Mouse (Mus musculus) myocyte (in vitro differentiated cells): ENCODE data around the gene Ttc3. TPM values are rescaled to one million over a fixed set of nuclear protein-coding genes. Genes with fewer than 3 reads are reported as not detected.

Experiments
- H3K27me3 ChIP-seq: one replicate; pipeline ENCODE4 v1.6.1; 2011; ENCODE audit not compliant: control insufficient read depth, insufficient read depth, insufficient read length
- H3K36me3 ChIP-seq: one replicate; pipeline ENCODE4 v1.6.1; 2011; ENCODE audit not compliant: control insufficient read depth, insufficient read depth
- H3K4me2 ChIP-seq: one replicate; pipeline ENCODE4 v1.6.1; 2011; ENCODE audit warnings: low read depth, control low read depth
- H3K4me3 ChIP-seq: one replicate; pipeline ENCODE4 v1.5.1; 2011; ENCODE audit warnings: mild to moderate bottlenecking, control low read depth, moderate library complexity
- H3K79me2 ChIP-seq: one replicate; pipeline ENCODE4 v1.6.1; 2011; ENCODE audit not compliant: control insufficient read depth, insufficient read depth
- H3ac ChIP-seq: one replicate; pipeline ENCODE4 v1.6.1; 2011; ENCODE audit not compliant: control insufficient read depth, insufficient read length
- CEBPB ChIP-seq: IDR thresholded peaks from 2 replicates; pipeline ENCODE4 v1.6.1; 2011; ENCODE audit warnings: mild to moderate bottlenecking, moderate library complexity; ENCODE audit not compliant: poor library complexity, insufficient read depth, severe bottlenecking
- E2F4 ChIP-seq: IDR thresholded peaks from one replicate; pipeline ENCODE4 v1.6.1; 2011; ENCODE audit warnings: mild to moderate bottlenecking, control low read depth, moderate library complexity; ENCODE audit not compliant: insufficient read depth
- MAX ChIP-seq: IDR thresholded peaks from one replicate; pipeline ENCODE4 v1.6.1; 2011; ENCODE audit warnings: low read depth, mild to moderate bottlenecking, control low read depth
- MYOD1 ChIP-seq, 3 experiments: IDR thresholded peaks; one replicate each; pipeline ENCODE4 v1.6.1; 2011; ENCODE audit warnings: control low read depth in 2 of 3, low read depth in 2 of 3, mild to moderate bottlenecking in 2 of 3, moderate library complexity in 1 of 3; ENCODE audit not compliant: insufficient read length in 2 of 3, control insufficient read depth in 1 of 3
- MYOG ChIP-seq, 3 experiments: IDR thresholded peaks; one replicate each; pipeline ENCODE4 v1.6.1; 2011; ENCODE audit warnings: control low read depth in 2 of 3, low read depth in 2 of 3, mild to moderate bottlenecking in 2 of 3; ENCODE audit not compliant: insufficient read length in 2 of 3, control insufficient read depth in 1 of 3, insufficient read depth in 1 of 3
- POLR2A ChIP-seq: IDR thresholded peaks from one replicate; pipeline ENCODE4 v1.6.1; 2011; ENCODE audit warnings: low read depth, mild to moderate bottlenecking, control low read depth, moderate library complexity; ENCODE audit not compliant: insufficient read length
- POLR2AphosphoS2 ChIP-seq: IDR thresholded peaks from one replicate; pipeline ENCODE4 v1.6.1; 2011; ENCODE audit warnings: low read depth, control low read depth; ENCODE audit not compliant: insufficient read length
- REST ChIP-seq: IDR thresholded peaks from one replicate; pipeline ENCODE4 v1.6.1; 2011; ENCODE audit warnings: mild to moderate bottlenecking, control low read depth, moderate library complexity; ENCODE audit not compliant: insufficient read depth, insufficient read length
- SRF ChIP-seq: IDR thresholded peaks from one replicate; pipeline ENCODE4 v1.6.1; 2011; ENCODE audit warnings: low read depth; ENCODE audit not compliant: control insufficient read depth, insufficient read length
- TCF12 ChIP-seq: IDR thresholded peaks from one replicate; pipeline ENCODE4 v1.6.1; 2011; ENCODE audit warnings: mild to moderate bottlenecking, control low read depth; ENCODE audit not compliant: poor library complexity, insufficient read depth, severe bottlenecking
- TCF3 ChIP-seq: IDR thresholded peaks from one replicate; pipeline ENCODE4 v1.6.1; 2011; ENCODE audit warnings: low read depth, control low read depth; ENCODE audit not compliant: insufficient read length
- USF1 ChIP-seq: IDR thresholded peaks from one replicate; pipeline ENCODE4 v1.6.1; 2011; ENCODE audit warnings: low read depth, mild to moderate bottlenecking, control low read depth, moderate library complexity
- polyA plus RNA-seq: library from polyadenylated mRNA; unstranded; fragments of >200 nt; fragmentation: generic; extraction: Trizol; gene quantifications from one replicate; pipeline ENCODE4 v1.2.1, GENCODE M21; 2012; ENCODE audit warnings: missing spikeins

Ttc3 gene
- polyA plus RNA-seq, 1 experiment: 25.0 TPM

DNA sequence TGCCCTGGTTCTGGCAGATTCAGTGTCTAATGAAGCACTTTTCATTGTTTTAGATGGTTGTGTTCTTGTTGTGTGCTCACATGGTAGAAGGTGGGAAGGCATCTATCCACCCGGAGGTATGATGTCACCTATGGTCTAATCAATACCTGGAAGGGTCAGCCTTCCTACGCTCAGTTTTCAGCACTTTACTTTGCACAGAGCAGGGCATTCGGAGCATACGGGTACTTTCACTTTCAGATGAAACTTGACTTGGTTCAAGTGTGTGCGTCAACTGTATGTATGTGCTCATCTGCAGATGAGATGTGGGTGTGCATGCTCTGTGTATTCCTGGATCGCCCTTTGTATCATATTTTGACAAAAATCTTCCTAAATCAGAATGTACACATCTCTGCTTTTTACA, 43.7 kb downstream of the Ttc3 start:
- Histone ChIP-seq H3K27me3 (no peaks in the 10 kb centered on the region), H3K36me3 (peaks cover 37% of the 10 kb centered on the region), H3ac (no peak overlapping the region), H3K79me2 (peaks cover 6% of the 10 kb centered on the region), H3K4me3 (no peak overlapping the region), H3K4me2 (no peak overlapping the region)
- TF ChIP-seq TCF12 (no peak), E2F4 (no peak), POLR2AphosphoS2 (no peak), SRF (no peak), REST (no peak), TCF3 (no peak), MYOG (IDR thresholded peaks at IDR 0.05; ENCODE audit: control insufficient read depth in 1 of 3, insufficient read depth in 1 of 3, insufficient read length in 2 of 3, low read depth in 2 of 3) (no peak), CEBPB (no peak), POLR2A (no peak), USF1 (no peak), MYOD1 (IDR thresholded peaks at IDR 0.05; ENCODE audit: control insufficient read depth in 1 of 3, insufficient read length in 2 of 3, low read depth in 2 of 3) (no peak), MAX (no peak)

DNA sequence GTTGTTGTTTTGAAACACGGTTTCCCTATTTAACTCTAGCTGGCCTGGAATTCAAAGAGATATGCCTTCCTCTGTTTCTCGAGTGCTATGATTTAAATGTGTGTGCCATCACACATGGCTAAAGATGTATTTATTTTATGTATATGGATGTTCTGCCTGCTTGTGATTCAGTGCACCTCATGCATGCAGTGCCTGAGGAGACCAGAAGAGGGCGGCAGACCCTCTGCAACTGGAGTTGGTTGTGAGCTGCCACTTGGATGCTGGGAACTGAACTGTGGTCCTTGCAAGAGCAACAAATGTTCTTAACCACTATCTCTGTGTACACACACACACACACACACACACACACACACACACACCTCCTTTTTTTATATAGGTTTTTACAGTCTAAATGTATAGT, 50.1 kb downstream of the Ttc3 start:
- no peaks in the 10 kb centered on the region for H3K27me3 ChIP-seq
- H3K4me2 ChIP-seq: no peak overlapping the region
- TF ChIP-seq MAX (no peak), MYOD1 (IDR thresholded peaks at IDR 0.05; ENCODE audit: control insufficient read depth in 1 of 3, insufficient read length in 2 of 3, low read depth in 2 of 3) (no peak), TCF3 (no peak), POLR2A (no peak), MYOG (IDR thresholded peaks at IDR 0.05; ENCODE audit: control insufficient read depth in 1 of 3, insufficient read depth in 1 of 3, insufficient read length in 2 of 3, low read depth in 2 of 3) (no peak), E2F4 (no peak), REST (no peak)
- peaks cover 74% of the 10 kb centered on the region for H3K36me3 ChIP-seq
- no peaks in the 10 kb centered on the region for H3K79me2 ChIP-seq
- H3ac ChIP-seq: no peak overlapping the region
- H3K4me3 ChIP-seq: no peak overlapping the region

DNA sequence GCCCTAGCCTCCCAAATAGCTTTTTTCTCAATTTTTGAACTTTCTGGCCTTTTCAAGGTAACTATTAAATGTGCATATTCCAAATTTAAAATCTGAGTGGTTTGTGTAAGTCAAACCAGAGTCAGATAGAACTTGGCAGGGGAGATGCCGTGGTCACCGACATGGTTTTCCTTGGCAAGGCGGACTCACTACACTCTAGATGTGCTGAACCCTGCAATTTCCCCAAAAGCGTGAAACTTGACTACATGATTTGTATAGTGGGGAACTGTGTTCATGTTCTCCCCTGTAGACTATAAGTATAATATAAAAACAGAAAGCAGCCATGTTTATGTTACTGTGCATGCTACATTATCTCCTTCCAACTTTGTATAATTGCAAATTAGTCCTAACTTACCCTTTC, 58.5 kb downstream of the Ttc3 start:
- no peak overlapping the region for H3K4me2 ChIP-seq
- H3K4me3 ChIP-seq: no peak overlapping the region
- no peak overlapping the region for H3ac ChIP-seq
- H3K27me3 ChIP-seq: no peaks in the 10 kb centered on the region
- no peak for TF ChIP-seq SRF
- no peak for TF ChIP-seq POLR2A
- no peak for TF ChIP-seq MYOD1 (IDR thresholded peaks at IDR 0.05; ENCODE audit: control insufficient read depth in 1 of 3, insufficient read length in 2 of 3, low read depth in 2 of 3)
- no peak for TF ChIP-seq USF1
- TF ChIP-seq POLR2AphosphoS2: no peak
- no peak for TF ChIP-seq TCF3
- no peak for TF ChIP-seq REST
- no peak for TF ChIP-seq TCF12
- TF ChIP-seq E2F4: no peak
- peaks cover 44% of the 10 kb centered on the region for H3K36me3 ChIP-seq
- no peaks in the 10 kb centered on the region for H3K79me2 ChIP-seq

DNA sequence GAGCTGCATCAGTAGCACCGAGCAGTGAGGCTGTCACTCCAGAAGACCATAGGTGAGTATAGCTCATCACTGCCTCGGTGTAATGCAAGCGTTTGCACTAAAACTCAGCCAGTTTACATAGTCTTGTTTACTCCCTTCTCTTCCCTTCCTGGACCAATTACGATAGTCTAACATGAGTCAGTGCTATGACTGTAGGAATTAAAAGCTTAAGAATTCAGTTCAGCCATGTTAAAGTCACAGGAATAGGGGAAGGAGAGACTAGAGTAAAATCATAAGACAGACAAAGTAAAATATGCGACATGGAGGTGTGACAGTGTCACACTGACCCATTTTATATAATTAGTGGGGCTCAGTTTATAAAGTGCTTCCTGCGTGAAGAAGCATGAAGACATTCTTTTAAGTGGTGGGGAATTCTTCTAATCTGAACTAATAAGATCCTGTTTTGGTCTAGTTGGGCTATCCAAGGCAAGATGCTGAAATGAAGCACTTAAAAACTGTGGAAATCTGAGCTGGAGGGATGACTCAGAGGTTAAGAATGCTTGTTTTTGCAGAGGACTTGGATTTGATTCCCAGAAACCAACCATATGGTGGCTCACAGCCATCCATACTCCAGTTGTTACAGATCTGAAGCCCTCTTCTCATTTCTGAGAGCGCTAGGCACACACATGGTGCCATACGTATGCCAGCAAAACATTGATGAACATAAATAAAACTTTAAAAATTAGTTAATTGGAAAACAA, 65.2 kb downstream of the Ttc3 start:
- TF ChIP-seq E2F4 (no peak), MAX (no peak), POLR2AphosphoS2 (no peak), MYOD1 (IDR thresholded peaks at IDR 0.05; ENCODE audit: control insufficient read depth in 1 of 3, insufficient read length in 2 of 3, low read depth in 2 of 3) (no peak), TCF3 (no peak), POLR2A (no peak), TCF12 (no peak), MYOG (IDR thresholded peaks at IDR 0.05; ENCODE audit: control insufficient read depth in 1 of 3, insufficient read depth in 1 of 3, insufficient read length in 2 of 3, low read depth in 2 of 3) (no peak), CEBPB (no peak), USF1 (no peak)
- Histone ChIP-seq H3K4me2 (peak overlapping the region; percentile 63), H3K79me2 (no peaks in the 10 kb centered on the region), H3ac (no peak overlapping the region), H3K36me3 (peaks cover 47% of the 10 kb centered on the region), H3K27me3 (no peaks in the 10 kb centered on the region), H3K4me3 (no peak overlapping the region)
